Mouse (Mus musculus) CH12.LX (cell line): ENCODE measurements around the gene Top3b.

ENCODE experiments used
- CTCF ChIP-seq, 2 experiments: IDR thresholded peaks in 1 of 2; conservative IDR thresholded peaks in 1 of 2; 2 replicates each; pipeline ENCODE4 v1.5.1; 2011 to 2012; ENCODE audit warnings: low read depth in 2 of 2, low read length in 2 of 2, improper control_type of control experiment in 1 of 2, inconsistent platforms in 1 of 2, mild to moderate bottlenecking in 1 of 2, moderate library complexity in 1 of 2
- EP300 ChIP-seq: IDR thresholded peaks from 2 replicates; pipeline ENCODE4 v1.6.1; 2011; ENCODE audit warnings: low read length, improper control_type of control experiment
- HCFC1 ChIP-seq: IDR thresholded peaks from 2 replicates; pipeline ENCODE4 v1.6.1; 2012; ENCODE audit warnings: low read depth, mild to moderate bottlenecking, inconsistent platforms, low read length, improper control_type of control experiment
- MAFK ChIP-seq: IDR thresholded peaks from 2 replicates; pipeline ENCODE4 v1.6.1; 2011; ENCODE audit warnings: low read length, improper control_type of control experiment; ENCODE audit not compliant: insufficient replicate concordance
- MEF2A ChIP-seq: IDR thresholded peaks from 2 replicates; pipeline ENCODE4 v1.6.1; 2014; ENCODE audit warnings: low read depth, mild to moderate bottlenecking, inconsistent platforms, low read length, improper control_type of control experiment, borderline replicate concordance
- NRF1 ChIP-seq: IDR thresholded peaks from 2 replicates; pipeline ENCODE4 v1.6.1; 2014; ENCODE audit warnings: low read depth, mild to moderate bottlenecking, inconsistent platforms, low read length, improper control_type of control experiment, moderate library complexity
- POLR2A ChIP-seq: IDR thresholded peaks from 2 replicates; pipeline ENCODE4 v1.6.1; 2011; ENCODE audit warnings: low read depth, mild to moderate bottlenecking, improper control_type of control experiment, low read length
- RAD21 ChIP-seq: IDR thresholded peaks from 2 replicates; pipeline ENCODE4 v1.6.1; 2011; ENCODE audit warnings: low read depth, mild to moderate bottlenecking, low read length, improper control_type of control experiment, moderate library complexity
- UBTF ChIP-seq: IDR thresholded peaks from 2 replicates; pipeline ENCODE4 v1.6.1; 2012; ENCODE audit warnings: low read depth, mild to moderate bottlenecking, inconsistent platforms, low read length, improper control_type of control experiment, moderate library complexity
- USF1 ChIP-seq: IDR thresholded peaks from 2 replicates; pipeline ENCODE4 v1.6.1; 2014; ENCODE audit warnings: low read depth, mild to moderate bottlenecking, inconsistent platforms, low read length, improper control_type of control experiment

- no peak for TF ChIP-seq POLR2A
- TF ChIP-seq CTCF (conservative IDR thresholded peaks at IDR 0.05 in 1 of 2, IDR thresholded peaks at IDR 0.05 in 1 of 2; ENCODE audit: low read depth in 2 of 2, low read length in 2 of 2) = no peak
- no peak for TF ChIP-seq MEF2A
- TF ChIP-seq RAD21 = no peak
- TF ChIP-seq HCFC1 = no peak
- no peak for TF ChIP-seq USF1
- no peak for TF ChIP-seq NRF1
- TF ChIP-seq MAFK = no peak
- no peak for TF ChIP-seq UBTF
- TF ChIP-seq EP300 = no peak
Observed at GRCm38 (mm10) chr16:16903188-16903587, 32.7 kb downstream of the Top3b start.
